Mouse (Mus musculus) embryonic facial prominence, embryonic 13.5 days (tissue): ENCODE measurements at regions not wholly inside any gene's neighbourhood (a gene's known extent, or its start where the extent isn't known, plus 50 kb on each side); places are given as distances from the start of the nearest gene placed in this dataset.

Source experiments
- ATAC-seq: fragments of 200-750 bp; cut with Nextera tagmentation; 2 replicates; pipeline ENCODE4 v1.8.0; 2017; ENCODE audit warnings: low read depth; ENCODE audit not compliant: insufficient number of reproducible peaks, insufficient read depth, low FRiP score, low TSS enrichment
- H3K27ac ChIP-seq: fragments of 300-500 bp; sonication (generic); 2 replicates; pipeline ENCODE4 v1.5.1; 2015; ENCODE audit warnings: moderate library complexity, mild to moderate bottlenecking, inconsistent platforms
- H3K27me3 ChIP-seq: fragments of 300-500 bp; sonication (generic); 2 replicates; pipeline ENCODE4 v1.6.1; 2015; ENCODE audit warnings: mild to moderate bottlenecking, inconsistent platforms
- H3K36me3 ChIP-seq: fragments of 300-500 bp; sonication (generic); 2 replicates; pipeline ENCODE4 v1.6.1; 2015; ENCODE audit warnings: mild to moderate bottlenecking, inconsistent platforms
- H3K4me1 ChIP-seq: fragments of 300-500 bp; sonication (generic); 2 replicates; pipeline ENCODE4 v1.6.1; 2015; ENCODE audit warnings: inconsistent platforms
- H3K4me2 ChIP-seq: fragments of 300-500 bp; sonication (generic); 2 replicates; pipeline ENCODE4 v1.6.1; 2015; ENCODE audit warnings: moderate library complexity, mild to moderate bottlenecking, inconsistent platforms
- H3K4me3 ChIP-seq: fragments of 300-500 bp; sonication (generic); 2 replicates; pipeline ENCODE4 v1.5.1; 2015; ENCODE audit warnings: mild to moderate bottlenecking, inconsistent platforms
- H3K9ac ChIP-seq: fragments of 300-500 bp; sonication (generic); 2 replicates; pipeline ENCODE4 v1.6.1; 2015; ENCODE audit warnings: mild to moderate bottlenecking, inconsistent platforms
- H3K9me3 ChIP-seq: fragments of 300-500 bp; sonication (generic); 2 replicates; pipeline ENCODE4 v1.6.1; 2016; ENCODE audit warnings: inconsistent platforms
- WGBS: fragments of 180-500 bp; shearing (Covaris S2); methylation state at CpG from one replicate; pipeline ENCODE4 v1.1.7; 2015; ENCODE audit warnings: mixed read lengths; 5-methylcytosine and 5-hydroxymethylcytosine counted together

- Histone ChIP-seq H3K4me1 (peaks cover 32% of the 10 kb centered on the region), H3K27ac (no peak overlapping the region), H3K36me3 (no peaks in the 10 kb centered on the region), H3K9me3 (no peaks in the 10 kb centered on the region), H3K9ac (no peak overlapping the region), H3K4me2 (peak overlapping the region; percentile 50), H3K4me3 (peak overlapping the region; percentile 13), H3K27me3 (peaks cover 28% of the 10 kb centered on the region)
- 8% methylated on average over 15 of the region's 15 CpGs for WGBS
- no peak for ATAC-seq
These were observed 74.6 kb upstream of the Sall4 start for GRCm38 (mm10) chr2:168842261-168842740.

GRCm38 (mm10) chr2:168841713-168842045, 73.9 kb upstream of the Sall4 start:
- Histone ChIP-seq H3K9ac (no peak overlapping the region), H3K27me3 (peaks cover 28% of the 10 kb centered on the region), H3K27ac (no peak overlapping the region), H3K4me1 (peaks cover 34% of the 10 kb centered on the region), H3K36me3 (no peaks in the 10 kb centered on the region), H3K9me3 (no peaks in the 10 kb centered on the region), H3K4me2 (peak overlapping the region; percentile 50), H3K4me3 (peak overlapping the region; percentile 13)
- no peak for ATAC-seq
- WGBS = 2% methylated on average over 11 of the region's 11 CpGs

GRCm38 (mm10) chr2:168840853-168841712, 73.3 kb upstream of the Sall4 start:
- Histone ChIP-seq H3K27ac (no peak overlapping the region), H3K27me3 (peaks cover 28% of the 10 kb centered on the region), H3K36me3 (no peaks in the 10 kb centered on the region), H3K4me2 (peak overlapping the region; percentile 50), H3K9ac (no peak overlapping the region), H3K4me3 (peak overlapping the region; percentile 13; the same call in 1 of the 2 replicates), H3K4me1 (peaks cover 34% of the 10 kb centered on the region), H3K9me3 (no peaks in the 10 kb centered on the region)
- no peak for ATAC-seq
- 8% methylated on average over 19 of the region's 19 CpGs for WGBS

- Histone ChIP-seq H3K9me3 (no peaks in the 10 kb centered on the region), H3K9ac (peak overlapping the region; percentile 57)
- ATAC-seq = no peak
These were observed 72.3 kb upstream of the Sall4 start for GRCm38 (mm10) chr2:168839811-168840655.

GRCm38 (mm10) chr2:168839221-168839620, 71.5 kb upstream of the Sall4 start:
- WGBS = 11% methylated on average over 6 of the region's 6 CpGs
- no peaks in the 10 kb centered on the region for H3K9me3 ChIP-seq
- no peak overlapping the region for H3K9ac ChIP-seq
- H3K4me1 ChIP-seq = peaks cover 34% of the 10 kb centered on the region
- peak overlapping the region; percentile 61 for H3K4me2 ChIP-seq
- H3K36me3 ChIP-seq = no peaks in the 10 kb centered on the region
- peak overlapping the region; percentile 53; the same call in 1 of the 2 replicates for H3K27ac ChIP-seq
- H3K27me3 ChIP-seq = peaks cover 28% of the 10 kb centered on the region
- H3K4me3 ChIP-seq = no peak overlapping the region
- no peak for ATAC-seq

More at GRCm38 (mm10) chr2:168839811-168840655, 72.3 kb upstream of the Sall4 start:
- H3K4me1 ChIP-seq = peaks cover 34% of the 10 kb centered on the region
- no peaks in the 10 kb centered on the region for H3K36me3 ChIP-seq
- peak overlapping the region; percentile 53 for H3K27ac ChIP-seq
- H3K4me2 ChIP-seq = peak overlapping the region; percentile 61
- WGBS = 2% methylated on average over 24 of the region's 24 CpGs
- H3K4me3 ChIP-seq = peak overlapping the region; percentile 32
- peaks cover 28% of the 10 kb centered on the region for H3K27me3 ChIP-seq

GRCm38 (mm10) chr2:168838681-168839080, 70.9 kb upstream of the Sall4 start:
- no peak overlapping the region for H3K4me3 ChIP-seq
- H3K4me1 ChIP-seq = peaks cover 34% of the 10 kb centered on the region
- no peaks in the 10 kb centered on the region for H3K36me3 ChIP-seq
- no peak overlapping the region for H3K27ac ChIP-seq
- H3K4me2 ChIP-seq = peak overlapping the region; percentile 34
- no peak for ATAC-seq
- 5% methylated on average over 12 of the region's 12 CpGs for WGBS
- 0 out of 2 replicates have a peak overlapping the region, but pooled peaks have one; percentile 12 for H3K9ac ChIP-seq
- peaks cover 28% of the 10 kb centered on the region for H3K27me3 ChIP-seq
- H3K9me3 ChIP-seq = no peaks in the 10 kb centered on the region

GRCm38 (mm10) chr2:168837951-168838570, 70.3 kb upstream of the Sall4 start:
- Histone ChIP-seq H3K9ac (no peak overlapping the region), H3K27ac (no peak overlapping the region), H3K4me2 (no peak overlapping the region), H3K4me3 (no peak overlapping the region), H3K4me1 (peaks cover 34% of the 10 kb centered on the region), H3K27me3 (peaks cover 28% of the 10 kb centered on the region), H3K9me3 (no peaks in the 10 kb centered on the region), H3K36me3 (no peaks in the 10 kb centered on the region)
- 35% methylated on average over 5 of the region's 5 CpGs for WGBS
- ATAC-seq = no peak

GRCm38 (mm10) chr2:168834771-168835170, 67.0 kb upstream of the Sall4 start:
- Histone ChIP-seq H3K9me3 (no peaks in the 10 kb centered on the region), H3K27ac (no peak overlapping the region), H3K4me1 (peaks cover 15% of the 10 kb centered on the region), H3K4me2 (no peak overlapping the region), H3K27me3 (peaks cover 3% of the 10 kb centered on the region), H3K9ac (no peak overlapping the region), H3K36me3 (no peaks in the 10 kb centered on the region), H3K4me3 (no peak overlapping the region)
- no peak for ATAC-seq
- 90% methylated on average over 3 of the region's 3 CpGs for WGBS

- Histone ChIP-seq H3K9me3 (no peaks in the 10 kb centered on the region), H3K27ac (no peak overlapping the region), H3K4me1 (peaks cover 5% of the 10 kb centered on the region), H3K27me3 (no peaks in the 10 kb centered on the region), H3K36me3 (no peaks in the 10 kb centered on the region), H3K9ac (no peak overlapping the region), H3K4me3 (no peak overlapping the region), H3K4me2 (no peak overlapping the region)
- 71% methylated on average over 14 of the region's 14 CpGs for WGBS
- ATAC-seq = no peak
These were observed 64.0 kb upstream of the Sall4 start for GRCm38 (mm10) chr2:168831740-168832139.

GRCm38 (mm10) chr2:168820648-168821047, 52.9 kb upstream of the Sall4 start:
- Histone ChIP-seq H3K4me3 (no peak overlapping the region), H3K4me2 (no peak overlapping the region), H3K36me3 (no peaks in the 10 kb centered on the region), H3K4me1 (no peaks in the 10 kb centered on the region), H3K9me3 (no peaks in the 10 kb centered on the region), H3K9ac (no peak overlapping the region), H3K27me3 (no peaks in the 10 kb centered on the region), H3K27ac (no peak overlapping the region)
- 69% methylated on average over 10 of the region's 10 CpGs for WGBS
- no peak for ATAC-seq
